Mouse (Mus musculus): ENCODE measurements around the gene Rcan3.
A peak's percentile ranks its signal among the peaks of the same experiment; 100 is the strongest.

The Rcan3 gene

DNA sequence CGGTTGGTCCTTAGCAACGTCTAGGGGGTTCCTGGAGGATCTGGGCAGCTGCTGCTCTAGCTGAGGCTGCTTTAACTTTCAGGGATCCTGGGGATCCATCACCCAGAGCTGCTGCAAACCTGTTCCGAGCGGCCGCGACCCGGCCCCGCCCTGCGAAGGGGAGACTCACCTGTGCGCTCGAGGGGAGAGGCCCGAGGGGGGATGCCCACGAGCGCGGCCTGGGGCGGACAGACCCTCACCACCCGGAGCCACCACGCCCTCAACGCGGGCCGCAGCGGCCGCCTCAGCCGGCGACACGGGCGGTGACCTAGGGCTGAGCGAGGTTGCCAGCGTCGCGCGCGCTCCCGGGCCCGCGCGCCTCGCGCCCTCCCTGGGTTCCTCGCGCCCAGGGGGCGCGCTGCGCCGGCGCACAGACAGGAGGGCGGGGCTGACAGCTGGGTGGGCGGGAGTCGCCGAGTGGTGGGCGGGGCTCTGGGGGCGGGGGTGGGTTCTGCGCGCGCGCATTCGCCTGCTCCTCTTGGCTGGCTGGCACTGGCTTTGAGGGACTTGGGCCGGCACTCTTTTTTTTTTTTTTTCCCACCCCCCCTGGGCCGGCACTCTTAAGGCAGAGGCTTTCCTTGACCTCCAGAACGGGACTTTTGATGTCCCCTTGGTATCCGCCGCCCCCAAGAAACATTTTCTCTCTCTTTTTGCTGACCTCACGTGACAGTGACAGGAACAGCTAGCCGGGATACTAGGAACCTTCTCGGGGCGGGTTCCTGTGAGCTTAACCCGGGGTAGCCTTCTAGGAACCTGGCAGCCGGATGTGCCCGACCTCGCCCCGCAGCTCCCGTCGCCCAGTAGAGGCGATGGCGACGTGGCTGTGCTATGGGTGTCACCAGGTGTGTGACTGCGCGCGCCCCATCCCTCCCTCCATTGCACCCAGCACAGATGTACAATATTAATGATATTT lies at the start of gene Rcan3:
Gene Rcan3 (minus strand): TSS at position 411 of the 952 bp plus-strand sequence.
- DNase-seq: peak; percentile 55

DNA sequence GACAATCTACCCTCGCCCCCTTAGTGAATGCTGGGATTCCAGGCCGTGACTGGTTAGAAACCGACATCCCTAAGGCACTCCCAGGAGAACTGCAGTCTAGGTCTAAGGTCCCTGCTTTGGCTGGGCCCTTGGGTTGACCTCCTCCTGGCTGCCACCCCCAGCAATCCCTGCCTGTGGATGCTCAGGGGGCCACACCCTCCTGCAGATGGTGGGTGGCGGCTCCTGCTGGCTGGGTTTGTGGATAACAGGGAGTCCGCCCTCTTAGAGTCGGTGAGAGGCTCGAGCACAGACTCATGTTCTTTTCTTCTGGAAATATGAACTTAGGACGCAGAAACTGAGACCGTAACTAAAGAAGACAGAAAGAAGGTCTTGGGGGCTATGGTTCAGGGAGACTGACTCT lies 46.7 kb upstream of the Rcan3 start:
- DNase-seq: no peak

DNA sequence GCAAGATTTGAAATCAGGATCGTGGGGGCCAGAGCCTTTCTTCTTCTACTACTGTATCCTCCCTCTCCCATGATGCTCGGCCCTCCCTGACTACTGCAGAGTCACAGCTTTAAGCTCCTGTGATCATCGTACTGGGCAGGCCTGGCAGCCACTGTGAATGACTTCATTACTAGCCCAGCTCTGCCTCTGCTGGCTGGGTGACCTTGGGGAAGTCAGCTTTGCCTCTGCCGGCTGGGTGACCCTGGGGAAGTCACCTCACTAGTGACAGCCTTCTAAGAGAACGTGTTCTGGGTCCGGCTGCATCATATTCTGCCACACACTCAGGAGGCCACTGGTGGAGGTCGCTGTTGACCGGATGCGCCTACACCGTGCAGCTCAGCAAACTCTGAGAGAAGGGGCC lies 44.2 kb upstream of the Rcan3 start:
- no peak for DNase-seq

DNA sequence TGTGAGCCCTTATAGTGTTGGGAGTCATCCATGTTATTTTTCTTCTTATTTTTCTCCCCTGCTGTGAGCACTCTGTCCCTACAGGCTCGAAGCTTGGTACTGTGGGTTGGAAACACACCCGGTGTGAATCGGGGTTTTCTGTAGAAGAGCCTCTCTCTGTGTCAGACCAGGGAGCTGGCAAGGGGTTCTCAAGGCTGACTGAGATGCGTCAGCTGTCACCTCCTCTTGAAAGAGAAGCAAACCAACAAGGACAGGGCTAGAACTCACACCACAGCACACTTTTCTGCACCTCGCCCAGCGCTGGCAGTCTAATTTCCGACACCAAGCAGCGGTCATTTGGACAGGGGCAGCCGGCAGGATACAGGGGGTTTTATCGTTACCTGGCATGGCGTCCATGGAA lies 29.8 kb upstream of the Rcan3 start:
- DNase-seq: no peak

DNA sequence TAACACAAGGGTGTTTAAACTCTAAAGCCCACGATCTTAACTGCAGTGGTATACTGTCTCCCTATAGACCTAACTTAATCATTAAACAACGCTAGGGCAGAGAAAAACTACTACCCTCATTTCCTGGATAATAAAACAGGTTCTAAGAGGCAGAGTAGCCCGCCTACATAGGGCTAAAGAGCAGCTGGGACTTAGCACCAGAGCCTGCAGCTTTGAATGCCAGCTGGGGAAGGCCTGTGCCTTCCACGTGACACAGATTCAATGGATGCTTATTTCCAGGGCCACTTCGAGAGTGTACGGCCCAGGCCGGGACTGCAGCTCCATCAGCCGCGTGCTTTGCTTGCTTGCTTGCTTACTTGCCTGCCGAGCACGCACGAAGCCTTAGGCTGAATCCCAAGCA lies 19.9 kb upstream of the Rcan3 start:
- DNase-seq: peak; percentile 11

DNA sequence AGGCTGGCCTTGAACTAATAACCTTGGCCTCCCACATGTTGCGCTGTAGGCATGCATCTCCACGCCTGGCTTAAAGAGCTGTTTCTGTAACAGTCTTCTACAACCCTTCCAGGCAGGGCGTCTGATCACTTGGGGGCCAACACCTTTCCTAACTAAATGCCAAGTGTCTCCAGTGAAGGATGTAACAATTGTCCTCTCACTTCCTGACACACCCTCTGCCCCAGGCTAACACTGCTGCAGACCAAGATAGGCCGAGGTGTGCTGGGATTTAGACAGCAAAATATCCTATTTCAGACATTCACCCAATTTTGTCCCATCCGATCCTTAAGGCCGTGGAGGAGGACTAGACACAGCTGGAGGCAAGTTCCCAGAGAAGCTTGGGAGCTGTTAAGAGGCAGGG lies 19.5 kb upstream of the Rcan3 start:
- no peak for DNase-seq

DNA sequence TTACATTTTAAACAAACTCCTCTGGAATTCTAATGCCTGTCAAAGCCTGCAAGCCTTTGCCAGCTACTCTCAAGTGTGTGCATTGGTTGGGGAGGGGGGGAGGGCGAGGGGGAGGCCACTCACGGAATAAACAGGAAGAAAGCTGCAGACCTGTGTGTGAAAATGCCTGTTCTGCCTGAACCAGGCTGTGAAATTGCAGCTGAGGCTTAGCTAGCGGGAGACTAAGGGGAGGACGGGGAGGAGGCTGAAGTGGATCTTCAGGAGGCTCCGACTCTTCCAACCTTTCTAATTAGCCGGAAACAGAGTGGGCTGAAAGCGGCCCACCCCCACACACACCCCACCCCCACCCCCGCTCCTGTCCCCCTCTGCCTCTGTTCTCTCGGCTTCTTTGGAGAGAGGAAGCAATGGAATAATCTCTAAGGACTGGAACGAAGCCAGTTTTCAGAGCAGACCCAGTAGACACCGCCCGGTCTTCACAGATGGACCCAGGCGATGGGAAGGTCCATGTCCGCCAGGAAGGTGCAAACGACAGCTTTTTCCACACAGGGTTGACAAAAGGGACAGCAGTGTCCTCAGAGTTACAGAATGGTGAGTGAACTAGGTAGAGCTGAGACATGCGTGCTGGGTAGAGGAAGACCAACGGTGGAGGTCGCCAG lies 17.8 kb upstream of the Rcan3 start:
- no peak for DNase-seq

DNA sequence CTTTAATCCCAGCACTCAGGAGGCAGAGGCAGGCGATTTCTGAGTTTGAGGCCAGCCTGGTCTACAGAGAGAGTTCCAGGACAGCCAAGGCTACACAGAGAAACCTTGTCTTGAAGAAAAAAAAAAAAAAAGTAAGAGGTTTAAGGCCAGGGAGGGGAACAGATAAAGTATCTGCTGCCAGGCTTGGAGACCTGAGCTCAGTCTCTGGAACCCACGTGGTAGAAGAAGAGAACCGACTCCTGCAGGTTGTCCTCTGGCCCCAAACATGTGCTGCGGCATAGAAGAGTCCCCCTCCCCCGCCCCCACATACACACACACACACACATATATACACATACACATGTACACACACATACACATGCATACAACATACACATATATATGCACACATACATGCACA lies 8.8 kb upstream of the Rcan3 start:
- no peak for DNase-seq

DNA sequence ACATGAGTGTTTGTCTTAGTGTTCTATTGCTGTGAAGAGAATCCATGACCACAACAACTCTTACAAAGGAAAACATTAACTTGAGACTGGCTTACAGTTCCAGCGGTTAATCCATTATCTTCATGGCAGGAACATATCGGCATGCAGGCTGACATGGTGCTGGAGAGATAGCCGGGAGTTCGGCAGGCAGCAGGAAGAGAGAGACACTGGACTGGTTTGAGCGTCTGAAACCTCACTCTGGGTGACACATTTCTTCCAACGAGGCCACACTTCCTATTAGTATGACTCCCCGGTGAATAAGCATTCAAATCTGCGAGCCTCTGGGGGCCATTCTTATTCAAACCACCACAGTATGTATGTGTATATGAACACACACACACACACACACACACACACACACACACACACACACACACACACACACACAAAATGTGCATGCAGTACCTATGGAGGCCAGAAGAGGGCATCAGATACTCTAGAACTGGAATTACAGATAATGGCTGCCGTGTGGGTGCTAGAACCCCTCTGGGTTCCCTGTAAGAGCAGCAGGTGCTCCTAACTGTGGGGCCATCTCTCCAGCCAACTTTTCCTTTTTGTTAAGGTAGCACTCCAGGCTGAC lies 6.4 kb upstream of the Rcan3 start:
- no peak for DNase-seq

DNA sequence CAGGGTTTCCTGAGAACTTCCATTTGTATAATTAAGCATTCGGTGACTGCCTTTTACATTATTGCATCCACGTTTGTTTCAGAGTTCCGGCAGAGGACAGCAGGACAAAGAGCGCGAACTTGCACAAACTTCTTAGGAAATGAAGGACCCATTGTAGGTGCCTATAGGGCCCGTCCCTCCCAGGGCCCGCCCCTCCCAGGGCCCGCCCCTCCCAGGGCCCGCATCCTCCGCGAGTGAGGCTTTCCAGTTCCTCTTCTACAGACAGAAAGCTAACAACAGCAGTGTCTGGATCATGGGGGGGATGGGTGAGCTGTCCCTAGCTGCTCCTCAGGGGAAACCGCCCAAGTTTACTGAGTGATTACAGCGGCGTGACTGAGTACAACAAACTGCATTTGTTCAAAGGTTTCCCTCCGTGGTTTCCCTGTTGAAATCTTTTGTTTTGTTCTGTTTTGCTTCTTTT lies 5.6 kb upstream of the Rcan3 start:
- DNase-seq: no peak

DNA sequence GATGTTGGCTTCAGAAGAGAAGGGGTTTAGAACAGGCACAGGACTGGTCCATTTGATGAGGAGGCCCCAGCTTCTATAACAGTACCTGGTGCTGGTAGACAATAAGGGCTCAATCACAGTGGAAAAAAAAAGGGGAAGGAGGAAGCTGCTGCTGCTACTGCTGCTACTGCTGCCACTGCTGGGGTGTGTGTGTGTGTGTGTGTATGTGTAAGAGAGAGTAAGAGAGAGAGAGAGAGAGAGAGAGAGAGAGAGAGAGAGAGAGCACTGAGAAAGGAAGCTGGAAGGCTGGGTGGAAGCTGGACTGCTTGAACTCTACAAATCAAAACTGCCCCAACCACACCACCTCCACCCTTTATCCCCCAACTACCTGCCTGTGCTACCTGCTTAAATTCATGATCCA lies 4.3 kb upstream of the Rcan3 start:
- DNase-seq: no peak

DNA sequence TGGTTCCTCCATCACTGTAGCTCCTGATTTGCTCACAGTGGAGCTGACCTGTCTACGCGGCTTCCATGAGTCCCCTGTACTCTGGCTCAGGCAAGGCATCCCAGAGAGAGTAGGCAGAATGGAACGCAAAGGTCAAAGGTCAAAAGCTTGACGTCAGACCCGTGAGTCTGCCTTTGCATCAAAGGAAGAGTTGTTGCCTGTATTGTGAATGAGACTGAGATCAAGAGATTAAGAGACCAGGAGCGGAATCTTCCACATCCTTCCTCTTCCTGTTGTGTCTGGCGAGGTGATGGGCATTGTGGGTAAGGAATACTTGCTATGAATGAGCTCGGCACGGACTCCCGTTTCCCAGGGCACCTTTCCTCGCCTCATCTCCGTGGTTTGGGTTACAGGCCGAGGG lies 2.6 kb upstream of the Rcan3 start:
- DNase-seq: no peak

DNA sequence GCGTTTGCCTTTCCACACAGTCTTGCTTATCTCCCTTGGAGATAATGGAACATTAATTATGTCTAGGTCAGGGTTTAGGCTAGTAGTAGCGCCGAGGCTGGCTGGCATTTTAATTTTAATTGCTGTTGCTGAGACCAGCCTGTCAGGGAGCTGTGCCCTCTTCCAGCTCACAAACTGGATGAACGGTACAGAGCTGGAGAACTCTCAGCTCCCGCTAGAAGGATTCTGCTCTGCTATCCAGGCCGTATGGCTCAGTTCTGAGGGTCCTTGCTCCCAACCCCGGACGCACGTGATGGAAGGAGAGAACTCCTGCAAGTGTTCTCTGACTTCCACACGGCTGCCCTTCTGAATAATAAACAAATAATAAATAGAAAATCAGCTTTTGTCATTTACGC lies 739 bp upstream of the Rcan3 start:
- DNase-seq: no peak

DNA sequence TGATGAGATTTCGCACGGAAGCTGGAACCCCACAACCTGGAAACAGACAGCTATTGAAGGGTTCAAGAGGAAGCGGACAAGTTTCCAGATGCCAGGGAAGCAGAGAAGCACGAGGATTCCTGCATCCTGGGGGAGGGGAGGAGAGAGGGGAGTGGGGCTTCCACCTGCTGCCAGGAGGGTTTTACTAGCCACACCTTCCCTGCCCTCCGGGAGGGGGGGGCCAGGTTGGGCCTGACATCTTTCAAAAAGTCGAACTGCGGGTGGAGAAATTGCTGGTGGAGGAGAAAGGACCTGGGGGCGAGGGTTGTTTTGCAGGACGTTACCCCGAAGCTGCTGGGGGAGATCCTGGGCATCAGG lies 589 bp downstream of the Rcan3 start:
- no peak for DNase-seq

DNA sequence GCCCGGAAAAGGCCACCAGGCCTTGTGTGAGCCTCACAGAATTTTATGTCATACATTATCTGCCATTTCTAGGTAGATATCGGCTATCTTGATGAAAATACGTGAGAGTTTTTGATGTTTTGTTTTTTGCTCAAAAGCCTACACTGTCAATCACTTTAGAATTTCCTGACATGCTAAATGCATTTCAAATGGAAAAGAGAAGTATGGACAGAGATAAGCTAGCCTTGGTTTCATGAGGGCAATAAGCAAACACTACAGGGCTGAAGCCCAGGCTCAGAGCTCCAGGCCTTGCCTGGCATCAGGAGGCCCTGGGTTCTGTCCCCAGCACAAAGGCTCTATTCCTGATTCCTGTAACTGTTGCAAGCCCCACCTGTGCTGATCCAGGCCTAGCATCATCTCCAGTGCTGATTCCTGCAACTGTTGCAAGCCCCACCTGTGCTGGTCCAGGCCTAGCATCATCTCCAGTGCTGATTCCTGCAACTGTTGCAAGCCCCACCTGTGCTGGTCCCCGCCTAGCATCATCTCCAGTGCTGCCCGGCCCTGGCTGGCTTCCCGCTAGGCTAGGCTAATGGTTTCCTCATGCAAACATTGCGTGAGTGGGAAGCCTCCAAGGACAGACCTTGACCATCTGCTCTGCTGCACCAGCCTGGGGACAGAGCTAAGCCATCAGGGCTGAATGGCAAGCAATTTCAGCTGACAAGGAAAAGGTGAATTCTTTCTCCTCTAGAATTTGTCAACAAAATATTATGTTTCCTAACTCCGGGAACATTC lies 3.5 kb downstream of the Rcan3 start:
- DNase-seq: no peak

DNA sequence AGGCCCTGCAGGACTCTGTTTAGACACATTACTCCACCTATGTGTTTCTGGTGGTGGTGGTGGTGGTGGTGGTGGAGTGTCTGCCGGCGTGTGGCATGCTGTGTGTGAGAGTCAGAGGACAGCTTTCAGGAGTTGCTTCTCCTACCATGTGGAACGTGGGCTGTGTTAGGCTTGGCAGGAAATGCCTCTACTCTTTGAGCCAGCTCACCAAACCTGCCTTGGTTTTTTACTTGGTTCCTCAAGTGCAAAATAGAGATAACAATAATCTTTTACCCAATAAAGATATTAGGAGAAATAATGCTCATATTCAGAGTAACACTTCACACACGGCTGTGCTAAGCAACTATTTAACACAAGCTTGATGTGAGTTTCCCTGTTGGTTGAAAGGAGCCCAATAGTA lies 4.3 kb downstream of the Rcan3 start:
- DNase-seq: no peak

DNA sequence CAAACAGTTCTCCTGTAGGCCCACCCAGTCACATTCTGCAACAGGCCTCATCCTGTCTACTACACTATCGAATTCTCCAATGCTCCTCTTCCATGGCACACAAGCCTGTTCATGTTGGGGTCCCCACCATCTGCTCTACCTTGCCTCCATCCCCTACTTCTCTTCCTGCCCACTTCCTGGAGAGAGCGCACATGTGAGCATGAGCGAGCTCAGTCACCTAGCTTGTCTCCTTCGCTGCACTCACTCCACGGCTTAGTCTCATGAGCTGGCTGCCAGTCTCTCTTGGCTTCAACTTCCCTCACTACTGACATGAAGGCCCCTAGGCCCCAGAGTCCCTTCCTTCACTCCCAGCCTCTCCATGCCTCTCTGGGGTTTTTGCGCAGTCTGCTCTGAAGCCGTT lies 7.1 kb downstream of the Rcan3 start:
- DNase-seq: no peak

DNA sequence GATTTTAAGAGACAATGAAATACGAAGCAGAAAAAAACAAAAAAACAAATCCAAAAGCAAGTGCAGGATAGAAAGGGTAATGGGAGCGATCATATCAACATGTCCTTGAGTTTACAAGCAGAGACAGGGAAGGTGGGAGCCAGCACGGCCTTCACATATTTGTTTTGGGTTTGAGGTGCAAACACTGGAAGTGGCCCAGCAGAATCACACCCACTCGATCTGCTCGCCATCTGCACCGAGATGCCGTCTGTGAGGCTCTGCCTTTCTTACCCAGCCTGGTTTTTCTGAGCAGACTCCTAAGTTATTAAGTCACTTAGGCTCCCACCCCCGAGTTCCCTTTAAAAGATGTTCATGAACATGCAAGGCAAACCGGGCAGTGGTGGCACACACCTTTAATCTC lies 8.0 kb downstream of the Rcan3 start:
- peak; percentile 83 for DNase-seq

DNA sequence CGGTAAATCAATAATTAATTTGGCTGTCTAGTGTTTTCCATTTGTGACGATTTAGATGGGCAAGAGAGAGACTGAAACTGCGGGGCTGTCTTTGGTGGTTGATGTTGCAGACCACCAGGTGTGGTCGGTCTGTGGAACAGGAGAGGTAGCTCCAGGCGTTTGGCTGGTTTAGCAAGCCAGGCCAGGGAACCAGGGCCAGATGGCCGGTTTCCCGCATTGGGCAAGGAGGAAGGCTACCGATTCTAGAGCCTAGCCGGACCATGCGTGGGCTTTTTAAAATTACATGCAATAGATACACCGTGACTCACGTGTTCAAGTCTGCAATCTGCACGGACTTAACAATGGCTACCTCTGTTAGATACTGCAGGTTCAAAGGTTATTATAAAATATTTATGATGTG lies 12.7 kb downstream of the Rcan3 start:
- no peak for DNase-seq

DNA sequence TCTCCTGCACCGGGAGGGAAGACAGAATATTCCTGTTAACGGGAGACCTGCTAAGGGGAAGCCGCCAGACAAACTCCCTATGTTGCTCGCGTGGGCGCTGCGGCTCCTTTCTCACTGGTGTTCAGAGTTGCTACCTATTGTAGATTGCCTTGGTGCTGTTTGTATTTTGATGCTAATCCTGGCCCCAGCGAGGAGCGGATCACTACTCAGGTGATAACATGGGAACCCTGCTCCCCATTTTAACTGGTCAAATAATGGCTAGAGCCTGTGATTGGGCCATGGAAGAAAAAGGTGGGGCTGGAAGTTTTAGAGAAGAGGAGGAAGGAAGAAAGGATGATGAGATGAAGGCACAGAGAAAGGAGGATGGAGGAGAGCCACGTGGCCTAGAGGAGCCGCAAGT lies 13.2 kb downstream of the Rcan3 start:
- DNase-seq: no peak

DNA sequence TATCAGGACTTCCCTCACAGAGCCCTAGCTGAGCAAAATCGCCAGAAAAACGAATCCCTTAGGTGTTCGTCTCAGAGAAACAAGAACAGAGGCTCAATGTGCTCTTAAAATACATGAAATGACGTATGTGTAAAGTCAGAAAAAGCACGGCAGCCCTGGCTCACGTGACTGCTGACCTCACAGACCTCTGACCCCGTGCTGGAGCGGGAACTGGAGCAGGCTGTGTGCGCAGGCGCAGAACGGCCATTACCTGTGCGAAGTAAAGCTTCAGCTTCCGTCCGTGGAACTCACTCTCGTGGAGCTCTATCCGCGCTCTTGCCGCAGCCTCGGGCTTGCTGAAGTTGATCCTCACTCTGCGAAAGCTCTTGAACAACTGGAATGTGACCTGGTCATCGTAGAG lies 13.7 kb downstream of the Rcan3 start:
- no peak for DNase-seq

DNA sequence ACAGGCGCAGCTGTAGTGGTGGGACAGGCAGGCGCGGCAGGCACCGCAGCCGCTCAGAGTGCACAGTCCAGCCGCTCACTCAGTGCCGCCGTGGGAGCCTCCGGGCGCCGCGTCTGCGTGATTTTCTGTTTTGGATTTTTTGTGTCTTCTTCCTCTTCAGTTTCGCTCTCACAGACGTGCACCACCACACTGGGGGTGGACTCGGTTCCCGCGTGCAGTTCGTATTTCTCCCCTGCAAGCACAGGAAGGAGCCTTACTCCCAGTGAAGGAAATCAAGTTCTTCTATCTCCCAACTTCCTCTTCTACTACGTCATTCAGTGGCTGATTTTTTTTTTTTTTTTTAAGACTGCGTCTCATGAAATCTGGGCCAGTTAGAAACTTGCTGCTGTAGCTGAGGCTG lies 17.3 kb downstream of the Rcan3 start:
- DNase-seq: no peak

DNA sequence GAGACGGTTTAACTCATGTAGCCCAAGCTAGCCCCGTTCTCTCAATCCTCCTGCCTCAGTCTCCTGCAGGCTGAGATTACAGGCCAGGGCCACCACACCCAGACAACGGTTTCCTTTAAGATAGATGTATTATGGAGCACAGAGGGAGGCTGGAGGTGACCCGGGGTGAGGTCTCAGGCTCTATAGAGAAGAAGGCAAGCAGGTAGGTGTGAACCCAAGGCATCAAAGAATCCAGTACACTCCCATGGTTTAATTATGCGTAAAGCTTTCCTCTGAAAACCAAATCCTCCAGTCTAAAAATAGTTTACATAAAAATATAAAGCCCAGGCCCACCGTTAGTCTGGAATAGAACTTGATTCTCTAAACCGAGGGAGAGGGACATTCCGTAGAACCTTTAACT lies 20.2 kb downstream of the Rcan3 start:
- no peak for DNase-seq
